Mouse (Mus musculus): ENCODE measurements around the gene Mgrn1. TPM values are rescaled to one million over a fixed set of nuclear protein-coding genes. Genes with fewer than 3 reads are reported as not detected.

Mgrn1 gene
- total RNA-seq, 2 experiments from 2014 or later: 2.0 to 6.5 TPM

DNA sequence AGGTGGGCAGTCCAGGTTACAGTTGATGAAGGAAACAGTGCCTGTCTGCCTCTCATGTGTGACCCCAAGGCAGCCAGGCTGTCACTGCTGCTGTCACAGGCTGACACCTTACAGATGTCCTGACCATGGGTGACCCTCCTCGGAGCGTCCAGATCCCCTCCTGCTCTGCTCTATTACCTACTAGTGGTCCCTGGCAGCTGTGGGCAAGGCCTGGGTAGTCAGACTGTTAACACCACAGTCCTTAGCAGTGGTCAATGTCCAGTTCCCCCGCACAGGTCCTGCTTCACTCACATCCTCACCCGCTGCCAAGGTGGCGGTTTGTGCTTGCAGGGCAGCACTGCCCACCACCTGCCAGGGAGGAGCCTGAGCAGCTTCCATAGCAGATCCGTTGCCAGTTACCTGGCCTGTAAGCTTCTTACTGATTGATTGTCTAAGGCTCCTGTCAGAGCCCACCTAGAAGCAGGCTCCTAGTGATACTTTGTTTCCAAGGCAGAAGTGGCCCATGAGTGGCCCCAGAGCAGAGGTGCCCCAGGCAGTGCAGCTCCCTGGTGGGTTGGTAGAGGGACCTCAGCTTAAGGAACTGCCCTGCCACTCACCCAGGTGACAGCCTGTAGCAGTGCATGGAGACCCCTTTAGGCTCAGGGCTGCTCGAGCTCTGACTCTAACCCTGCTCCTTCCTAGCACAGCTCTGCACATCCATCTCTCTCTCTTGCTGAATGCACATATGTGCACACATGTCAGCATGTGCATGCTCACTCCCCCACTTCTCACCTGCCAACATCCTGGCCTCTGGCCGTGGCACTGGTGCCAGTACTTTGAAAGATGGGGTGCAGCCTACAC lies 51.5 kb downstream of the Mgrn1 start:
- no peak for ATAC-seq (replicated peaks; ENCODE audit: low FRiP score, poor library complexity, severe bottlenecking)

DNA sequence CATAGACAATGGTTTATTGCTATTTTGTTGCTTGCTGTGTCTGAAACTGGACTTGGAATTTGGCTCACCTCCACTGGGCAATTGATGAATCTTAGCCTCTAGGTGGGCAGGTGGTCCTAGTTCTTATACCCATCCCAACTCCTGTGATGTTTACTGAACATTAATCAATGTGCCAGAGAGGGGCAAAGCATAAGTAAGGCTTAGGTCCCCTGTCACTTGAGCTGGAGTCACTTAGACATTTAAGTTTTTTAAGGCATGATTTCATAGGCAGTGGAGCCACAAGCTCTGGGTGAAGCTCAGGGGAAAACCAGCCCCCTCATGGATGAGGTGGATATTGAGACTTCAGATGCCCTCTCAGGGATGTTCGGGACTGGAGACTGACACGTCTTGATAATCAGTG lies 52.4 kb downstream of the Mgrn1 start, which contains the start of gene Nudt16l1:
TSS of gene Nudt16l1 (plus strand) at position 301 of the 400 bp plus-strand sequence.
- ATAC-seq (replicated peaks; ENCODE audit: low FRiP score, poor library complexity, severe bottlenecking): no peak

DNA sequence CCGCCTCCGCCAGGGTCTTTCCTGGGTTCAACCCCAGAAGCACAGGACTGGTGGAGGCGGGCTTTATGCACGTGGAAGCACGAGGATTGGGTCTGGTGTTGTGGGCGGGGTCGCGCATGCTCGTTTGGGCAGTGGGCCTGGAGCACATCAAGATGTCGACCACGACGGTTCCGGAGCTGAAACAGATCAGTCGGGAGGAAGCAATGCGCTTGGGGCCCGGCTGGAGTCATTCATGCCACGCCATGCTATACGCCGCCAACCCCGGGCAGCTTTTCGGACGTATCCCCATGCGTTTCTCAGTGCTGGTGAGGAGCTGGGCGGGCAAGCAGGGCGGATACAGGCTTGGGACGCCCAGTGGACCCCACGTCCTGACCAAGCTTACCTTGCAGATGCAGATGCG lies 52.9 kb downstream of the Mgrn1 start:
- ATAC-seq (replicated peaks; ENCODE audit: low FRiP score, poor library complexity, severe bottlenecking): peak; percentile 90

DNA sequence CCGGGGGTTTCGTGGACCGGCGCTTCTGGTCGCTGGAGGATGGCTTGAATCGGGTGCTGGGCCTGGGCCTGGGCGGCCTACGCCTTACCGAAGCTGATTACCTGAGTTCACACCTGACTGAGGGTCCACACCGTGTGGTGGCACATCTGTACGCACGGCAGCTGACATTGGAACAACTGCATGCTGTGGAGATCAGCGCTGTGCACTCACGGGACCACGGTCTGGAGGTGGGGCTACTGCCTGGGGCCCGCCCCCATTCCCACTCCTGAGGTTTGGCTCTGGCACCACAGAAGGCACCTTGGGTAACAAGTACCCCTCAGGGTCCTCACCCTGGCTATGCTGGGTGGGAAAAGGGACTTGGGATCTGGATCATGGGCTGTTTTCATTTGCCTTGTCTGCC lies 53.4 kb downstream of the Mgrn1 start:
- peak; percentile 18; the same call in 1 of the 2 replicates for ATAC-seq (replicated peaks; ENCODE audit: low FRiP score, poor library complexity, severe bottlenecking)

DNA sequence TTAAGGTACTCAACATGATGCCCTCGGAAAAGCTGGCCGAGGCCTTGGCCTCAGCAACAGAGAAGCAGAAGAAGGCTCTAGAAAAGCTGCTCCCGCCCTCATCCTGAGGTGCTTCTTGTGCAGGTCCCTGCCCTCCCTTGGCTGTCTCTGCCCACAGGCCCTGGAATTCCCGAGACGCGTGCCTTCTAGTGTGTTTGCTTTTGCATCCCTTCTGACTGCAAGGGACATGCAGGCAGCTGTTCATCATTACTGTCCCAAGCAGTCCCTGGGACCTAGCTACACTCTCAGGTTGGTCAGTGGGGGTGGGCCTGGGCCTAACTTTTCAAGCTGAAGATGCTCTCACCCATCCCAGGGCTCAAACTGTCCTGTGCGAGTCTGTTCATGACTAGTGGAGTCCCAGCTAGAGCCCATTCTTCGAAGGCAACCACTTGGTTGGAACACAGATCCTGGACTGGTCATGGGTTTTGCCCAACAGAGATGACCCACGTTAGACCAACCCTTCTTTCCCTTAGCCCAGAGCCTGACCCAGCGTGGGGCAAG lies 54.3 kb downstream of the Mgrn1 start:
- no peak for ATAC-seq (replicated peaks; ENCODE audit: low FRiP score, poor library complexity, severe bottlenecking)

DNA sequence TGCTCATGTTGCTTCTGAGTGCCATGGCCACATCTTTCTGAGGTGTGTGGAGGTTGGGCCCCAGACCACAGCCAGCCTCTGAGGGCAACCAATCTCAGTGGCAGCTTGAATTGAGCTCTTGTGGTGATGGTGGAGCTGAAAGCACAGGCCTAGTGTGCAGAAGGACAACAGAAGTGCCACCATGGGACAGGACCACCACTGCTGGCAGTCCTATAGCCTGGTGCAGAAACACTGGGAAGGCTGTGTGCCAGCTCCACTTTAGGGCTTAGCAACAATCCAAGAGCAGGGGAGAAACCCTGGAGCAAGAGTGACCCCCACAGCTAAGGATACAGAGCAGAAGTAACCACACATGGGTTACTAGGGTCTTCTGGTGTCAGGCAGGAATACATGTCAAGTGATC lies 55.0 kb downstream of the Mgrn1 start:
- ATAC-seq (replicated peaks; ENCODE audit: low FRiP score, poor library complexity, severe bottlenecking): no peak

DNA sequence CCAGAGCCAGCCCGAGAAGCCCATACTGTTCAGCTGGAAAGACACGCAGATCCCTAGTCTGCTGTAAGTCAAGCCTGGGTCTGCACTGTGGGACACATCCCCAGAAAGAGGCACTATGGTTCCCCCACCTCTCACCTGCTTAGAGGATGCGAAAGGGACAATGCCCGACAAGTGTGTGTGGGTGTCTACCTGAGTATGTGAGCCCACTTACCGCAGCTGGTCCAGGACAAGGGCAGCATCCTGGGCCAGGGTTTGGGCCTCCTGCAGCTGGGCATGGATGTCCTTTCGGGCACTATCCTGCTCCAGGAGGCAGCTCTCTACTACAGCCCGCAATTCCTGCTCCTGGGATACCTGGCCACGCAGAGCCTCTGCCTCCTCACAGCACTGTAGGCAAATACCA lies 56.8 kb downstream of the Mgrn1 start:
- ATAC-seq (replicated peaks; ENCODE audit: low FRiP score, poor library complexity, severe bottlenecking): no peak

DNA sequence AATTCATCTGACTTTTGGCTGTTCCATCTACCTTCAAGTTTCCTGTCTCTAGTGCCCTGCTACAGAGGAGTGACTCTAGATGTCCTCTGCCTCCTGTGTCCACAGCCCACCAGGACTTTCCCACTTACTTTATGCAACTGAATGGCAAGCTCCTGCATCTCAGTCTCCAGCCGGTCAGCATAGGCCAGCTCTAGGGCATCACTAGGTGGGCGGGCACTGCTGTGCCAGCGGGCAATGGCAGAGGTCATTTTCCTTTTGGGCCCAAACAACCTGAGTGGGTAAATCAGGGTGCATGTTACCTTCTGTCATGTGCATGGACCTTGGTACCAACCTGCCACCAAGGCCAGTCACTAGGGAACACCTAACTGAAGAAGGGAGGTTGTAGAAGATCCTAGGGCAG lies 57.4 kb downstream of the Mgrn1 start:
- ATAC-seq (replicated peaks; ENCODE audit: low FRiP score, poor library complexity, severe bottlenecking): no peak

DNA sequence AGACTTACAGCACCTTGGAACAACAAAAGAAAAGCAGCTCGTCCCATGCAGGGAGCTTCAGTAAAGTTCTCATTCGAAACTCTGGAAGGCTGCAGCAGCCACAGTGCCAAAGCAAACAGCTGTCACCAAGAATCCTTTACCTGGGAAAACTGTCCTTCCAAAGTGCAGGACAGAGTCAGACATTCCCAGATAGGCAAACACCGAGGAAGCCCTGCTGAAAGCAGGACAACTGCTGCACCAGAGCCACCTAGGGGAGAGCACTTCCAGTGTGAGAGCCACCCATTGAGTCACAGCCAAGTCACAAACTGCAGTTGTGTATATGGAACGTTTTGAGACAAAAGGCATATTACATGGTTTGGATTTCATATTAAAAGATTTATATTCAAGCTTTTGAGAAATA lies 59.4 kb downstream of the Mgrn1 start:
- no peak for ATAC-seq (replicated peaks; ENCODE audit: low FRiP score, poor library complexity, severe bottlenecking)

DNA sequence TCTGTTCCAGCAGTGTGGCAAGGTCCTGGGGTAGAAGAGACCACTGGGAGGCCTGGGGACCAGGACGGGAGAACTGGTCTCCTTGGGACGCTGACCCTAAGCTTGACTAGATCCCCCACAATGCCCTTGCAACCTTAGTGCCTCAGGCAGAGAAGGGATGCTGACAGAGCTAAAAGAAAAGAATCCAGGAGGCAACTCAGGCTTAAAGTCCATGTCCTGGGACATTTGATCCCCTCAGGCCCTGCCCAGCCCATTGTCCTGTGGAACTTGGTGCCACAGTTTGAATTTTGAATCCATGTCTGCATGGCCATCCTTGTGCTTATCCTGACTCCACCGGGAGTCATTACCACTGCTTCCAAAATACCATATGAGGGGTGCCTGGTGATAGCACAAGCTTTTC lies 60.1 kb downstream of the Mgrn1 start:
- no peak for ATAC-seq (replicated peaks; ENCODE audit: low FRiP score, poor library complexity, severe bottlenecking)

DNA sequence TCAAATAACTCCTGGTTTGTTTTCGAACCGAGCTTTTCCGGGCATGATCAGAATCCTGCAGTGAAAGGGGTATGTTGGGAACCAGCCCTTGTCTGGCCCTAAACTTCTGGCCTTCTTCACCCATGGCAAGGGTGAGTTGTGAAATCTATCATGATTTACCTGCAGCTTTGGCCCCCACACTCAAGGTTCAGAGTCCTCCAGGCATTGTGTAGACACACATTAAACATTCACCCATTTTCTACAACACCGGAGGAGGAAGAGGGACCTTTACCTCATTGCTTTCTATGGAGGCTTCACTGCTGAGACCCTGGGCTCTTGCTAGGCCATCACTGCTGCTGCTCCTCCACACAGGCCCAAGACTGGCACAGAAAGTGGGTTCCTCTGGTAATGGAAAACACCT lies 61.3 kb downstream of the Mgrn1 start:
- ATAC-seq (replicated peaks; ENCODE audit: low FRiP score, poor library complexity, severe bottlenecking): no peak

DNA sequence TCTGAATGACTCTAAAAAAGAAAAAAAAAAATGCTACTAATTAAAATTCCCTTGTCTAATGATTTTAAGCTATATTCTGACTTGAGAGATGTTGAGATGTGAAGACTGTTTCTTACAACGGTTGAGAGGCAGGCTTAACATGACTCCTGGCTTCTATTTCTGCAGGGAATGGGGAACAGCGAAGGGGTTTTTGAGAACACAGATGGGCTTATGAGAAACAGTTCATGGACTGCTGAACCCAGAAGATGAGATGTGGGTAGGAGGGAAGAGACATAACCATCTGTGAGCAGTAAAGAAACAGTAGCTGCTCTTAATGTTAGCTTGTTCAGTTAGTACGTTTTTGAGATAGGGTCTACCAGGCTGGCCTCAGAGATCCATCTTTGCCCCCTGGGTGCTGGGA lies 70.6 kb downstream of the Mgrn1 start:
- no peak for ATAC-seq (replicated peaks; ENCODE audit: low FRiP score, poor library complexity, severe bottlenecking)

DNA sequence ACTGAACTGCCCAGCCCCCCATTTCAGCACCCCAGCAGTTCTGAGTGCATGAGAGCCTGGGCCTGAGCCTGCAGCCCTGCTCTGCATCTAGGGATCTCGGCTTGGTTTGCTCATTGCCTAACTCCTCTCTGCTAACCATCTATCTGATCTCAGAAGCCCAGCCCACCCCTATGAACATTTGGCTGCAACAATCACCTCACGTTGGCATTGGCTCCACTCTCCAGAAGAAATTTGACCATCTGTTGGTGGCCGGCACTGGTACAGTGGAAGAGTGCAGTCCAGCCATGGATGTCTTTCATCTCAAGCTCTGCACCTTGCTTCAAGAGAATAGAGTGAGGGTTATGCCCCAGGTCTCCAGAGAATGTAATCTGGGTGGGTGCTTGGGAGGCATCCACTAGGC lies 71.4 kb downstream of the Mgrn1 start:
- no peak for ATAC-seq (replicated peaks; ENCODE audit: low FRiP score, poor library complexity, severe bottlenecking)

DNA sequence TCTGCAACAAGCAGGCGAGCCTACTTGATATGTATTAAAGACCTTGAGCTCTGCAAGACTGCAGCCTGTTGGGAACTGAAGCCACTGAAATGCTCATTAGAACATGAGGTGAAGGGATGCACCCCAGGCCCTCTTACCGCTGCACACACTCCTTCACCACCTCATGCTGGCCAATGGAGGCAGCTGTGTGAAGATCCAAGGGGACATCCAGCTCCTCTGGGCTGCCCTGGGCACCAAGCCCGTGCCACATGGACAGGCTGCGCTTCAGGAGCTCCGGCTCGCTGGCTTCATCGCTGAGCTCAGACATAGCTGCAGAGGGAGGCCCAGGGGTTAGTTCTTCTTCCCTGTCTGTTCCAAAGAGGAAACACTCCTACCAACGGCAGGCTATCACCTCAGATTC lies 74.2 kb downstream of the Mgrn1 start:
- no peak for ATAC-seq (replicated peaks; ENCODE audit: low FRiP score, poor library complexity, severe bottlenecking)

DNA sequence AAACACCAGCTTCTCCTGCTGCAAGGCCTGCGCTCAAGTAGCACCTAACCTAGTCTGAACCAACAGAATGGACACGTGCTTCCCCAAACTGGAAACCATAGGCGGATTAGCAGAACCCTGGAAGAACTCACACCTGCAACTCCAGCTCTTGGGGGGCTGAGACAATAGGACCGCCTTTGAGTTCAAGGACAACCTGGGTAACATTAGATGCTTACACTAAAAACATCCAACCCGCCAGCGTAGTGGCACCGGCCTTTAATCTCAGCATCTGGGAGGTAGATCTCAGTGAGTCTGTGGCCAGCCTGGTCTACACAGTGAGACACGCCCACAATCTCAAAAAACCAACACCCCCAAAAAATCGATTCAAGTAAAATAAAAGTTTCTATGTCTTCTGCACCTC lies 77.3 kb downstream of the Mgrn1 start:
- no peak for ATAC-seq (replicated peaks; ENCODE audit: low FRiP score, poor library complexity, severe bottlenecking)

DNA sequence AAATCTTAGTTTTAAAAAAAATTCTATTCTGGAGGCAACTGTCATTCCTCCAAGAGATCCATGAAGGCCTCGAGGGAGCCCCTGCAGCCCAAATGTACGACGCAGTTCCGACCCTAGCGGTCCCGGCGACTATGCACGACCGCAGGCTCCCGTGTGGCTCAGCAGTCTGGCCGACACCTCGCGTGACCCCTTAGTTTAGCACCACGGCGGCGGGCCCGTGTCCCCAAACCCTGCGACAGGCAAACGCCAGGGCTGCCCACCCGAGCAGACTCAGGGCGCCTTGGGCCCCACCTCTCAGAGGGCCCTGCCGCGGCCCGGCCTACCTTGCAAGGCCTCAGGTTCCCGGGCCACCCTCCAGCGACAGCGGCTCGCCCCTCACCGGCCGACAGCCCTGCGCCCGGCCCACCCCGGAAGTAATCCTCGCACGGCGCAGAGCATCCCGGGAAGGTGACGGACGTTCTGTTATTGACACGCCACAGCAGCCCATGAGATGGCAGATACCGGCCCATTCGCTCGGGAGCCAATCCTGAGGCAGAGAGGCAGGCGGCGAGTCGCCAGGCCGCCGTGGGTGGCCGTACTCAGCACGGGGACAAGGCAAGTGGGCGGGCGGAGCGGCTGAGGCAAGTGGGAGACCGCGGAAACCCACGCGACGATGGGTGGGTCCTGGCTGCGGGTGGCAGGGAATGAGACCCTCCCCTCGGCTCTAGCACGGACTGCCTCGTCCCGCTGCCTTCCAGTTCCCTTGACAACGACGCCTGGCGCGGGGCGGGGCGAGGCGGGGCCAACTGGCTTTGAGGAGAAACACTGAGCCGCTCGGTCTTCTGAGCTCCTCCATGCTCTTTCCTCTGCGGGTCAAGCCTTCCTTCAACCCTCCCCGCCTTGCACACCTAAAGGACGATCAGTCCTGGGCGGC lies 78.0 kb downstream of the Mgrn1 start, which contains the start of gene Anks3:
TSS of gene Anks3 (minus strand) at position 409 of the 913 bp plus-strand sequence.
- ATAC-seq (replicated peaks; ENCODE audit: low FRiP score, poor library complexity, severe bottlenecking): peak; percentile 95

DNA sequence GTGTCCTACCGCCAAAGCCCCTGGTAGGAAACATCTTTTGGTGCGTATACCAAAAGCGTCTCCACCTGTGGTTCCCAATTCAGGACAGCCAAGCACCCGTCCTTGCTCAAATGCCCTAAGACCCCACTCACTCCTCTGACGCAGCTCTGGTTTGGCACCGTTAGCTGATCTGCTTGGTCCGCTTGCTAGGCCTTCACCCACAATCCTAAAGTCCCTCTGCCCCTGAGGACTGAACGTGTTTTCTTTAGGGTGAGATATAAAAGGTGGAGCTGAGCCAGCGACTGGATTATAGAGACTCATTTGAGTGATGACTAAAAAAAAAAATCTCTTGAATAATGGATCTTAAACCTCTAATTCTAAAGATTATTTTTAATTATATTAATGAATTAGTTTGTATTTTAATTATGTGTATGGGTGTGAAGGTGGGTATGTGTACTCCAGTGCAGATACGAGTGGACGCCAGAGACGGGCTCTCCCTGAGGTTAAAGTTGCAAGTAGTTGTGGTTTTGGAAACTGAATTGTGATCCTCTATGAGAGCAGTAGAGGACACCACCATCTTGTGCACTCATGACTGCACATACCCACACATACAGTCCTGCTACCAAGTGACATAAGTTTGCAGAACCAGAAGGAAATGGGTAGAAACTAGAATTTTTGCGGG lies 78.8 kb downstream of the Mgrn1 start:
- peak; percentile 29 for ATAC-seq (replicated peaks; ENCODE audit: low FRiP score, poor library complexity, severe bottlenecking)

DNA sequence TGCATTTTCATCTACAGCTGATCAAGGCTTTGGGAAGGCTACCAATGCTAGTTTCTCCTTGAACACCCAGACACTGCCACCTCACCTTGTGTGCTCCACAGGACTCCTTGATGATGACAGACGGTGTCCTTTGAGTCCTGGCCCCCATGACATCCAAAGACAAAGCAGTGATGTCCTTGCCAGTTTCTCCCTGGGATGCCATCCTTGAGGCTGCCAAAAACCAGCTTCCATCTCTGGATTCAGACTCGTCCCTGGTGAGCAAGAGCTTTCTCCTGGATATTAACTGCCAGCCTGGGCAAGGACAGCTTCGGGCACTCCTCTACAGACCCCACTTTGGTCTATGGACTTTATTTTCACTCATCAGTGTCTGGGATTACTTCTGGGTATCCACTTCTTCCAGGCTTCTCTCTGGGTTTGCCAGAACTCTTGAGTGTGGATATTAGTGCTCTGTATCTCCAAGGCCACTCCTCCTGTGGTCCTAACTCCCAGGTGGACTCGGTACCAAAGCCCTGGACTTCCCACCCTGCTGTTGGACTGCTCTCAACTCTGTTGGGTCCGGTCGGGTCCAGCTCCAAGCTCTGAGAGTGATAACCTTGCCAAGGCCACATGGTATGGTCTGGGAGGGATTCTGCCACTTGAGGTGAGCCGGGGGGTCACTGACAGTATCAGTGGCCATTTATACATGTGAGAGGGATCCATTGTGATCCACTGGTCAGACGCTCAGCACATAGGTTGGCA lies 79.5 kb downstream of the Mgrn1 start:
- no peak for ATAC-seq (replicated peaks; ENCODE audit: low FRiP score, poor library complexity, severe bottlenecking)

DNA sequence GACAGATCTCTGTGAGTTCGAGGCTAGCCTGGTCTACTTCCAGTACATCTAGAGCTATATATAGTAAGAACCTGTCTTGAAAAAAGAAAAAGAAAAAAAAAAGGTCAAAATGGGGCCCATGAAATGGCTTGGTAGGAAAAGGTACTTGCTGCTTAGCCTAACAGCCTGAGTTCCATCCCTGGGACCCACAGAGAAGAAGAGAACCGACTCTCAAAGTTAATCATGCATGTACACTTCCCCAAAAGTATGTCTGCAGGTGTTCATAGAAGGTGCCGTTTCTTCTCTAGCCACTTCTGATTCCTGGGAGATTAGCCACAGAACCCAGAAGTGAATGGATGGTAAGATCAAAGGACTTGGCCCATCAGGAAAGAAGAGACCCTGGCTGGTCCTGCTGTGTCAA lies 82.4 kb downstream of the Mgrn1 start:
- no peak for ATAC-seq (replicated peaks; ENCODE audit: low FRiP score, poor library complexity, severe bottlenecking)

All from erythroblast, adult 5-6 weeks (primary cell).